Mouse (Mus musculus) stomach, postnatal 0 days (tissue): Measurements from ENCODE around the gene Prkce. TPM values are rescaled to one million over a fixed set of nuclear protein-coding genes. Genes with fewer than 3 reads are reported as not detected.

Source experiments
- ATAC-seq: fragments of 200-750 bp; cut with Nextera tagmentation; 2 replicates; pipeline ENCODE4 v1.8.0; 2017; ENCODE audit not compliant: low FRiP score, low TSS enrichment
- DNase-seq: peaks from one replicate; pipeline ENCODE4 v3.0.0-alpha.2; 2016; ENCODE audit warnings: low spot score
- H3K27ac ChIP-seq: fragments of 300-500 bp; sonication (generic); replicated peaks from 2 replicates; pipeline ENCODE4 v1.5.1; 2014; ENCODE audit warnings: mild to moderate bottlenecking, control low read depth
- H3K27me3 ChIP-seq: fragments of 300-500 bp; sonication (generic); 2 replicates; pipeline ENCODE4 v1.6.1; 2014; ENCODE audit warnings: low read length; ENCODE audit not compliant: control insufficient read depth, insufficient read depth
- H3K36me3 ChIP-seq: fragments of 300-500 bp; sonication (generic); 2 replicates; pipeline ENCODE4 v1.6.1; 2014; ENCODE audit warnings: low read length, mixed read lengths; ENCODE audit not compliant: control insufficient read depth, insufficient read depth
- H3K4me1 ChIP-seq: fragments of 300-500 bp; sonication (generic); replicated peaks from 2 replicates; pipeline ENCODE4 v1.6.1; 2014; ENCODE audit warnings: antibody characterized with exemption; ENCODE audit not compliant: control insufficient read depth, insufficient read depth
- H3K4me2 ChIP-seq: fragments of 300-500 bp; sonication (generic); replicated peaks from 2 replicates; pipeline ENCODE4 v1.6.1; 2014; ENCODE audit warnings: low read depth, mild to moderate bottlenecking, control low read depth, moderate library complexity
- H3K4me3 ChIP-seq: fragments of 300-500 bp; sonication (generic); 2 replicates; pipeline ENCODE4 v1.5.1; 2014; ENCODE audit warnings: low read depth, low read length, control low read depth
- H3K9ac ChIP-seq: fragments of 300-500 bp; sonication (generic); 2 replicates; pipeline ENCODE4 v1.6.1; 2014; ENCODE audit warnings: mild to moderate bottlenecking, low read length, control low read depth, mixed read lengths
- H3K9me3 ChIP-seq: fragments of 300-500 bp; sonication (generic); 2 replicates; pipeline ENCODE4 v1.6.1; 2016; ENCODE audit warnings: low read length; ENCODE audit not compliant: control insufficient read depth
- CTCF ChIP-seq: IDR thresholded peaks from 2 replicates; pipeline ENCODE4 v1.5.1; 2016; ENCODE audit warnings: antibody characterized with exemption, low read depth, mild to moderate bottlenecking, moderate library complexity
- EP300 ChIP-seq: optimal IDR thresholded peaks from 2 replicates; pipeline ENCODE3; 2016; ENCODE audit warnings: antibody characterized with exemption
- WGBS: fragments of 180-500 bp; shearing (Covaris S2); extraction: QIAGEN DNeasy Blood & Tissue Kit; methylation state at CpG from one replicate; pipeline ENCODE4 v1.1.7; 2014; 5-methylcytosine and 5-hydroxymethylcytosine counted together
- polyA plus RNA-seq: library from polyadenylated mRNA; unstranded; fragments of >200 nt; fragmentation: Nextera tagmentation; extraction: Ambion mirVana; gene quantifications from 2 replicates; pipeline ENCODE4 v1.2.1, GENCODE M21; 2015

Gene Prkce
- polyA plus RNA-seq, 1 experiment from 2014 or later = 3.4 TPM

DNA sequence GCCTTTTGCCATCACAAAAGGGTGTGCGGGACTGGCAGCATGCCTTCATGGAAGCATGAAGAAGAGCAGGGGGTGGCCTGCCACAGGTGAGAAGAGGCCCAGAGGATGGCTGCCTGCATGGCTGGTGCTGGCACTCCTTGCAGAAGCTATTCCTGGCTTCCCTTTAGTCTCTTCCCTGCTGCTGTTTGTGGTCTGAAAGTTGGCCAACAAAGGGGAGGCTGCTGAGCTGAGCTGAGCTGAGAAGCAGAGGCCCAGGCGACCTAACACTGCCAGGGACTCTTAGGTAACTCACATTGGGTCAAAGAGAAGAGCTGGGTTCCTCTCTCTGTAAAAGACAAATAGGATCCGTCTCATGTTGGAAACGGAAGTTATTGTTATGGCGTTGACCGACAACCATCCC is 35.4 kb downstream of the Prkce start:
- no peak overlapping the region for H3K9ac ChIP-seq
- H3K9me3 ChIP-seq = no peaks in the 10 kb centered on the region
- no peak for ATAC-seq
- WGBS = 88% methylated on average over 6 of the region's 6 CpGs
- no peak overlapping the region for H3K4me2 ChIP-seq
- H3K36me3 ChIP-seq = no peaks in the 10 kb centered on the region
- TF ChIP-seq CTCF (no peak), EP300 (no peak)
- no peaks in the 10 kb centered on the region for H3K27me3 ChIP-seq
- no peak for DNase-seq
- H3K4me1 ChIP-seq = 0 out of 2 replicates have a peak, but pooled peaks cover 2% of the 10 kb centered on the region
- H3K4me3 ChIP-seq = no peak overlapping the region
- no peak overlapping the region for H3K27ac ChIP-seq

DNA sequence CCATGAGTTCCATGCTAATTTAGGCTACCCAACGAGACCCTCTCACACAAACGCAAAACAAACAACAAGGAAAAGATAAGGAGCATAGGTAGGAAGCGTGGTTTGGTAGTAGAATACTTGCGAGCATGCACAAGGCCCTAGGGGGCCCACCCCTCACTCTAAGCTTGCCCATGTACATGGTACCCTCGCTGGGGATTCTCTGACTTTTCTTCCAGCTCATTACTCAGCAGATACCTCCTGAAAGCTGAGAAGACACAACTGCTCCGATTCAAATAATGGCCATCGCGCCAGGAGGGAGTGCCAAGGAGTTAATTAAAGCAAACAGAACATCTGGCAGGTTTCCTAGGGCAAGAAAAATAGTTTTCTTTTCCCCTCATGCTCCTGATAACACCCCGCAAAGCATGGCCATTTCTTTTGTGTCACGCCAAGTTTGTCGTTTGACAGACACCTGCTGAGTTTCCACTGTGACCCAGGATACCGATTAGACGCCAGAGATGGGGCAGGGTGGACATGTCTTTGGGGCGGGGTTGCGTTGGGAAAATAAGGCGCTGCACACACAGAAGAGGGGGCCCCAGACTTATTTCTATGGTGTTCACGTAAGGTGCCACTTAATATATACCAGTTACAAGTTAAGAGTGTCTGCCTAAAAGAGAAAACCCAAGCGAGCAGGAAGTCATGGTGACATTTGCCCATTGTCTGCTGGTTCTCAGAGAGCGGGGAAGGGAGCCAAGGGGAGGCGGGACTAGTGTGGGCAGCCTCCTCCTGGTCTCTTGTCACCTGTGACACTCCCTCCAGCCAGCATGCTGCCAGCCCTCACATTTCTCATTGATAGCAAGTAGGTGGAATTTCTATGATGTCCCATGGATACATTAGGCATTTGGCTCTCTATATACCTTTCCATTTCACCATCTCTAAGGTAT is 36.2 kb downstream of the Prkce start:
- H3K4me2 ChIP-seq = peak overlapping the region; percentile 4; the same call in 1 of the 2 replicates
- H3K9me3 ChIP-seq = no peaks in the 10 kb centered on the region
- no peak overlapping the region for H3K27ac ChIP-seq
- TF ChIP-seq CTCF = no peak
- no peak for TF ChIP-seq EP300
- ATAC-seq (peak; percentile 53; the same call in 1 of the 2 replicates), DNase-seq (peak; percentile 55)
- no peak overlapping the region for H3K9ac ChIP-seq
- H3K27me3 ChIP-seq = no peaks in the 10 kb centered on the region
- H3K4me3 ChIP-seq = no peak overlapping the region
- WGBS = 53% methylated on average over 20 of the region's 20 CpGs
- no peaks in the 10 kb centered on the region for H3K36me3 ChIP-seq
- H3K4me1 ChIP-seq = 0 out of 2 replicates have a peak, but pooled peaks cover 2% of the 10 kb centered on the region

DNA sequence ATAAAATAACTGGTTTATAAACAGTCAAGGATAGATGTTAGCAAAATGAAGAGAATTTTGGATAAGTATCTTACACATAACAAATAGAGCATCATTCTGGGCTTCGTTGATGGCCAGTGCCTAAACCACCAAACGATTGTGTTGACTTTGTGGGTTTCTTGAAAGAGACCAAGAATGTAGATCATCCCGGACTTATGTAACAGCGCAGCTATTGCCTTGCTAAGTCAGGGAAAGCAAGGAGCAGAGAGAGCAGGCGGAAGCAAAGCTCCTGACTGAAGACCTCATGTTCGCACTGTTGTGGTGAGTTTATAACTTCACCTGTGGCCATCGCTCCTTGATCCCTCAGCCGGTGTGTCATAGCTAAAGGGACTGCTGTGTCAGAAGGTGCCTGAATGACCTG is 38.7 kb downstream of the Prkce start:
- 86% methylated on average over 8 of the region's 8 CpGs for WGBS
- DNase-seq (no peak), ATAC-seq (no peak)
- no peak overlapping the region for H3K27ac ChIP-seq
- H3K4me2 ChIP-seq = no peak overlapping the region
- TF ChIP-seq EP300 = no peak
- TF ChIP-seq CTCF = no peak
- H3K4me1 ChIP-seq = 0 out of 2 replicates have a peak, but pooled peaks cover 2% of the 10 kb centered on the region
- H3K9ac ChIP-seq = no peak overlapping the region
- no peaks in the 10 kb centered on the region for H3K27me3 ChIP-seq
- no peaks in the 10 kb centered on the region for H3K36me3 ChIP-seq
- no peaks in the 10 kb centered on the region for H3K9me3 ChIP-seq
- H3K4me3 ChIP-seq = no peak overlapping the region

DNA sequence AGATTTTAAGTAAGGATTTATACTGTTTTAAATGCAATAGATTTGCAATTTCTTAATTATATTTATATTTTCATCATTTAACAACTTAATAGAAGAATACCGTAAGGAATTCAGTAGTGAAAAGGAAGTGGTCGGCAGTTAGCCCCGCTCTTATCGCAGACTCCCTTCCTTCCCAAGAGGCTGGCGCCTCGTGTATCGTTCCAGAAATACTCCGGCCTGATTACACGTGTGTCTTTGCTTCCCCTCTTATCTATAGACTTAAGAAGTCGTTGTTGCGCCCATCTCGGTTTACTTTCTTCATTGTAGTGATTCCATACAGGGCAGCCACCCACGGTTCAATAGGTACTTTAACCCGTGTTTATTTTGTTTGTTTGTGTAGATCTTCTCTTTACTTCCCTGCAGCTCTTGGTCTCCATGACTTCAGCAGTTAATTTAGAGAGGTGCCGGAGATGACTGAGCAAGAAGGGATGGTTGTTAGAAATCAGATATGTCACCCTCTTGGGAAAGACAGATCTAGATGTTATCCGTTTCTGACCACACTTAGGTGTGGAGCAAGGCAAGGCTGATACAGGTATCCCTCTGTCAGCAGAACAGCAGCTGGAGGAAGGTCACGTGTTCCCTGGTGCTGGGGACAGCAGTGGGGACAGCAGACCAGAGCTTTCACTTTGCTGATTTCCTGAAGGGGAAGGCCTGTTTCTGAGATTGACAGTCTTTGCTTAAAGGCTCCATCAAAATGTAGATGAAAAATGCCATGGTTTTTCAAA is 40.7 kb downstream of the Prkce start:
- TF ChIP-seq CTCF = no peak
- TF ChIP-seq EP300 = no peak
- Histone ChIP-seq H3K27me3 (no peaks in the 10 kb centered on the region), H3K4me3 (no peak overlapping the region), H3K4me1 (0 out of 2 replicates have a peak, but pooled peaks cover 2% of the 10 kb centered on the region), H3K9me3 (no peaks in the 10 kb centered on the region), H3K4me2 (no peak overlapping the region), H3K36me3 (no peaks in the 10 kb centered on the region), H3K27ac (no peak overlapping the region), H3K9ac (no peak overlapping the region)
- DNase-seq = no peak
- 60% methylated on average over 17 of the region's 17 CpGs for WGBS
- no peak for ATAC-seq

DNA sequence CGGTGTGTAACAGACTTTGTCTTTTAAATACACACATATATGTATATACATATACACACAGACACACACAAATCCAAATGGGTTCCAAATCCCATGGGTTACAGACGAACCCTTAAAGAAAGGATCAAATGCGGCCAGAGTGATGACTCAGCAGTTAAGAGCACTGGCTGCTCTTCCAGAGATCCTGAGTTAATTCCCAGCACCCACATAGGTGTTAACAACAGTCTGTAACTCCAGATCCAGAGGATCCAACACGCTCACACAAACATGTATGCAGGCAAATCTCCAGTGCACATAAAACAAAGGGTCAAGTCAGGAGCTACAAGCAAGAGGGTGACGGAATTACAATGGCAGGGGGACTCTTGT is 41.2 kb downstream of the Prkce start:
- no peak for TF ChIP-seq CTCF
- no peak for TF ChIP-seq EP300
- no peak overlapping the region for H3K4me2 ChIP-seq
- H3K36me3 ChIP-seq = no peaks in the 10 kb centered on the region
- H3K9me3 ChIP-seq = no peaks in the 10 kb centered on the region
- no peak overlapping the region for H3K9ac ChIP-seq
- 0 out of 2 replicates have a peak, but pooled peaks cover 2% of the 10 kb centered on the region for H3K4me1 ChIP-seq
- DNase-seq (no peak), ATAC-seq (no peak)
- H3K27ac ChIP-seq = no peak overlapping the region
- H3K27me3 ChIP-seq = no peaks in the 10 kb centered on the region
- no peak overlapping the region for H3K4me3 ChIP-seq
- 86% methylated on average over 5 of the region's 5 CpGs for WGBS
